Mouse (Mus musculus) monocyte, adult 59 days (primary cell): ENCODE results near the gene Slc5a4a. TPM values are rescaled to one million over a fixed set of nuclear protein-coding genes. Genes with fewer than 3 reads are reported as not detected.

Experiments used
- total RNA-seq, 2 experiments: library from RNA; stranded (reverse); gene quantifications; one replicate each; pipeline ENCODE4 v1.2.4; 2023

The Slc5a4a gene
- not detected for total RNA-seq

GRCm38 (mm10) chr10:76147278-76147677 lies at the start of gene Slc5a4a:
Gene Slc5a4a, plus strand, starts transcription at chr10:76147451.

GRCm38 (mm10) chr10:76110861-76111260 lies 36.4 kb upstream of the Slc5a4a start, which contains the start of gene Slc5a4b:
Gene Slc5a4b, minus strand, starts transcription at chr10:76110961.

DNA sequence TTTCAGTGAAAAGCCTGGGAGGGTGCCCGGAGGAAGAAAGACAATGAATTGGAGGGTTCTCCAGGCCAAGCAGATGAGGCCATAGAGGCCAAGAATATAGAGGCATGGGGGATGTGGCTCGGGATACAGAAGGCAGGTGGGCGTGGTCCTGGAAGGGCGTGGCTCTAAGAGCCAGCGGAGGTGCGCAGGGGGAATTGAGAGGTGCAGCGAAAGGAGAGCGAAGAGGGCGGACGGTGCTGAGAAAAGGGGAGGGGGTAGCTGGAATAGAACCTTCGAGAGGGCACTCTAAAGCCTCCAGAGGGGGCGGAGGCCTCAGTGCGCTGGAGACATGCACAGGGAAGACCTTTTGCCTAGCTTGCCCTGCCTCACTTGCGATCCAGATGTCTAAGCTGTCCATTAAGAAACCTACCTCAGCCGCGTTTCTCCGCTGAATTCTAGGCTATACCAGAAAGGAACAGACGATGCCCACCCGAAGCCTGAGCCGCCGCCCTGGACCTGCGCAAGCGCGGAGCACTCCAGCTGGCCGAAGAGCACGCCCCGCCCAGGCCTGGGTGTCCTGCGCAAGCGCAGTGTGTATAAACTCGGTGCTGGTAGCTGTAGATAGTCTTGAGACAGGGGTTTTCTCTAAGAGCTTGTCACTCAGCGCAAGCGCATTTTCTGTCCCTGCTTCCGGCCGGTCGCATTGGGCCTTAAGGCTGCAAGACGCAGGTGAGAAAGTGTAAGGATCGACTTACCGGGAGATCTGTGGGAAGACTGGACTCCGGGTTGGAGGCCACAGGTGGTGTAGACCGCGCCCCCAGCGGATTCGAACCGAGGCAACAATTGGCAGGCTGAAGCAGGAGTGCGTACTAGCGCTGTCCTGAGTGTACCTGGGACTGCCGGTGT lies 90.3 kb downstream of the Slc5a4a start, which contains the start of gene Prmt2:
Gene Prmt2, minus strand, starts transcription at position 525 of the 885 bp plus-strand sequence.

Other genes starting within 250 kb of the Slc5a4a start
- 10 to 100 TPM; 35.2 to 36.8 TPM for gene Smarcb1, start 225.8 kb upstream of the Slc5a4a start, total RNA-seq
- 1 to 10 TPM in 1 of 2 experiments, under 1 TPM in 1; 0.79 to 3.7 TPM for gene Chchd10, start 214.3 kb upstream of the Slc5a4a start, total RNA-seq
- not detected for gene Mmp11, start 211.0 kb upstream of the Slc5a4a start, total RNA-seq
- not detected for gene Gm867, start 206.8 kb upstream of the Slc5a4a start, total RNA-seq
- gene Vpreb3, start 204.4 kb upstream of the Slc5a4a start, total RNA-seq, result not detected
- under 1 TPM in 1 of 2 experiments, not detected in 1; 0.43 TPM for gene Gm5134, start 192.9 kb upstream of the Slc5a4a start, total RNA-seq
- 1 to 10 TPM; 3.4 to 3.6 TPM for gene Zfp280b, start 114.8 kb upstream of the Slc5a4a start, total RNA-seq
- gene Slc5a4b, start 36.5 kb upstream of the Slc5a4a start, total RNA-seq, result not detected
- 1 to 10 TPM; 3.7 to 4.7 TPM for gene Prmt2, start 90.4 kb downstream of the Slc5a4a start, total RNA-seq
- gene S100b, start 106.4 kb downstream of the Slc5a4a start, total RNA-seq, result not detected
- gene Dip2a, start 197.8 kb downstream of the Slc5a4a start, total RNA-seq, result 10 to 100 TPM in 1 of 2 experiments, 1 to 10 TPM in 1; 8.3 to 11.4 TPM